Mouse (Mus musculus) thymus, adult 2 months (tissue): ENCODE data around the gene Whamm. TPM values are rescaled to one million over a fixed set of nuclear protein-coding genes. Genes with fewer than 3 reads are reported as not detected.

Experiments
- DNase-seq: peaks from one replicate; pipeline ENCODE4 v3.0.0; 2021
- H3K27ac ChIP-seq: fragments of 200-500 bp; 2 replicates; pipeline ENCODE4 v1.5.1; 2012; ENCODE audit warnings: low read length, control low read depth; ENCODE audit not compliant: control insufficient read depth, insufficient read depth
- H3K27me3 ChIP-seq: fragments of 200-500 bp; 2 replicates; pipeline ENCODE4 v1.6.1; 2012; ENCODE audit warnings: mild to moderate bottlenecking, low read length, moderate library complexity, mixed read lengths; ENCODE audit not compliant: control insufficient read depth, insufficient read depth
- H3K36me3 ChIP-seq: fragments of 200-500 bp; 2 replicates; pipeline ENCODE4 v1.6.1; 2012; ENCODE audit warnings: mild to moderate bottlenecking, low read length, moderate library complexity; ENCODE audit not compliant: control insufficient read depth, insufficient read depth
- H3K4me1 ChIP-seq: fragments of 200-500 bp; replicated peaks from 2 replicates; pipeline ENCODE4 v1.6.1; 2012; ENCODE audit warnings: low read length; ENCODE audit not compliant: control insufficient read depth, insufficient read depth
- H3K4me3 ChIP-seq: fragments of 200-500 bp; 2 replicates; pipeline ENCODE4 v1.5.1; 2012; ENCODE audit warnings: mild to moderate bottlenecking, low read length, control low read depth, moderate library complexity; ENCODE audit not compliant: control insufficient read depth, insufficient read depth
- CTCF ChIP-seq: fragments of 200-500 bp; IDR thresholded peaks from 2 replicates; pipeline ENCODE4 v1.5.1; 2012; ENCODE audit warnings: mild to moderate bottlenecking, control low read depth, low read length, moderate library complexity, borderline replicate concordance; ENCODE audit not compliant: control insufficient read depth, poor library complexity, insufficient read depth; ENCODE audit errors: extremely low read depth
- POLR2A ChIP-seq: fragments of 200-500 bp; IDR thresholded peaks from 2 replicates; pipeline ENCODE4 v1.6.1; 2012; ENCODE audit warnings: mild to moderate bottlenecking, low read length, control low read depth, moderate library complexity; ENCODE audit not compliant: control insufficient read depth, poor library complexity, insufficient read depth; ENCODE audit errors: extremely low read depth
- WGBS: fragments of 180-500 bp; shearing (Covaris S2); methylation state at CpG from one replicate; pipeline ENCODE4 v1.1.7; 2018; 5-methylcytosine and 5-hydroxymethylcytosine counted together
- polyA plus RNA-seq: library from polyadenylated mRNA; depleted of rRNA; stranded (reverse); fragments of >200 nt; gene quantifications from 2 replicates; pipeline ENCODE4 v1.2.3, GENCODE M21; 2012

Gene Whamm
- polyA plus RNA-seq, 1 experiment = 29.8 TPM

GRCm38 (mm10) chr7:81553589-81553988 is 17.5 kb upstream of the Whamm start:
- Histone ChIP-seq H3K4me3 (no peak overlapping the region), H3K4me1 (no peaks in the 10 kb centered on the region), H3K27ac (no peak overlapping the region), H3K36me3 (no peaks in the 10 kb centered on the region), H3K27me3 (no peaks in the 10 kb centered on the region)
- WGBS = 78% methylated on average over 4 of the region's 4 CpGs
- TF ChIP-seq CTCF (no peak), POLR2A (no peak)
- DNase-seq = no peak

DNA sequence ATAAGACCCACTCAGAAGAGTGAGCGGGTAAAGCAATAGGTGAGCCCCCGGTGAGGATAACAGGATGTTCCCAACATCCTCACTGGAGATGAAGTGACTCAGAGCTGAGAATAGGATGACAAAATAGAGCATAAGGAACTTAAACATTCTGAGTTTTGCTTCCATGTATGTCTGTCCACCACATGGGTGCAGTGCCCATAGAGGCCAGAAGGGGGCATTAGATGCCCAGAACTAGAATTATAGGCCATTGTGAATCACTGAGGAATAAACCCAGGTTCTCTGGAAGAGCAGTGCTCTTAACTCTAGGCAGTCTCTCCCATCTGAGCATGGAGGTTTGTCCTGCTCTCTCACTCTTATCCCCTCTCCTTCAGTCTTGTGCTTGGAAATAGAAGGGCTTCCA is 16.7 kb upstream of the Whamm start:
- H3K4me3 ChIP-seq = no peak overlapping the region
- no peaks in the 10 kb centered on the region for H3K27me3 ChIP-seq
- peak; percentile 30 for DNase-seq
- no peak overlapping the region for H3K27ac ChIP-seq
- no peak for TF ChIP-seq CTCF
- TF ChIP-seq POLR2A = no peak
- H3K36me3 ChIP-seq = no peaks in the 10 kb centered on the region
- no peaks in the 10 kb centered on the region for H3K4me1 ChIP-seq
- 85% methylated on average over 2 of the region's 2 CpGs for WGBS

DNA sequence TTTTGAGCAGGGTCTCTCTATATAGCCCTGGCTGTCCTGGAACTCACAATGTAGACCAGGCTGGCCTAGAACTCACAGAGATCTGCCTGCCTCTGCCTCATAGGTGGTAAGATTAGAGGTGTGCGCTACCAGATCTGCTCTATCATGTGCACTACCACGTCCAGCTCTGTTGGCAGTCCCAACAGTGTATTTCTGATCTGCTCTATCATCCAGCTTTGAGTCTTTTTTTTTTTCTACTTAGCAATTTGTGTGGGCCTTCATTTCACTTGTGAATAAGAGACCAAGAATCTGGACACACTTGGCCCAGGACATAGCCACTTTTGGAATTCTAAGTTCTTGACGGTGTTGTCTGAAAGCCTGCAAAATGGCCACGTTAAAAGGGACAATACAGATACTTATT is 14.2 kb upstream of the Whamm start:
- Histone ChIP-seq H3K4me3 (no peak overlapping the region), H3K27ac (no peak overlapping the region), H3K27me3 (no peaks in the 10 kb centered on the region), H3K36me3 (no peaks in the 10 kb centered on the region), H3K4me1 (no peaks in the 10 kb centered on the region)
- 86% methylated on average over 4 of the region's 4 CpGs for WGBS
- no peak for DNase-seq
- TF ChIP-seq CTCF = no peak
- TF ChIP-seq POLR2A = no peak

DNA sequence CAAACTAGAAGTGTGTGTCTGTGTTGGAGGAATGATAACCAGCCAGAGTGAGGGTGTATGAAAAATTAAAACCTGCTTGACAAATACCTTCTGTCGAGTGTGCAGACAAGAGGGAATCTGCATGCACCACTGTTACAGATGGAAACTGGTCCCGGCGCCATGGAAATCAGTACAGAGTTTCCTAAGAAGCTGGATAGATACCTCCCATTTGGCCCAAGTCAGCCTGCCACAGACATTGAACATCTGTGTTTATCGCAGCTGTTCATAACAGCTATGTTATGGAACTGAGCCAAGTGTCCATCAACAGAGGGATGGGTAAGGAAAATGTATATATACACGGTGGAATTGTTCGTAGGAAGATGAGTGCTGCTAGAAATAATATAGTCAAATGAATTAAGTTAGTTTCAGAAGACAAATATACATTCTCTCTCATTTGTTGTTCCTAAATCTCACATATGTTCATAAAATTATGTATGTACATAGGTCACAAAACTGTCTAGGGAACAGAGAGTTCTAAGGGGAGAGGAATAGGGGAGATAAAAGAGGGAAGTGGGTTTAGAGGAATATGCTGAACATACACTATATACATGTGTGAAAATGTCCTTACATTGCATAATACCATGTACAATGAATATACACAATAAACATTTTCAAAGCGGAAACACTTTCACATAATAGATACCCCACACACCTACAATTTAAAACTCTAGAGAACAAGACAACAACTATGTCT is 13.6 kb upstream of the Whamm start:
- no peak for DNase-seq
- Histone ChIP-seq H3K27me3 (no peaks in the 10 kb centered on the region), H3K36me3 (no peaks in the 10 kb centered on the region), H3K27ac (no peak overlapping the region), H3K4me3 (no peak overlapping the region), H3K4me1 (no peaks in the 10 kb centered on the region)
- whole genome bisulfite sequencing = 86% methylated on average over 7 of the region's 7 CpGs
- no peak for TF ChIP-seq CTCF
- no peak for TF ChIP-seq POLR2A

DNA sequence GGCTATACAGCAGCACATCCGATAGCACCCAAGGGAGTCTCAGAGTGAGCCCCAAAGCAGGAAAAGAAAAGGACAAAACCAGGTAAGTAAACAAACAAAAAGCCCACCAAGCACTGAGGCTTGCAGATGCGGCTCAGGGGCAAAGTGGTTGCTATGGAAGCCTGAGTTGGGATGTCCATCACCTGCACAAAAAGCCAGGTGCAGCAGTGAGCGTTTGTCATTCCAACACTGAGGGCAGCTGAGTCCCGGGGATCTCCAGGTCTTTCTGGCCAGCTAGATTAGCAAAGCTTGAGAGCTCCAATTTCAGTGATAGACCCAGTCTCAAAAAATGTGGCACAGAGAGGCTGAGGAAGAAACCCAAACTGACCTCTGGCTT is 13.1 kb upstream of the Whamm start:
- TF ChIP-seq CTCF (no peak), POLR2A (no peak)
- Histone ChIP-seq H3K4me1 (no peaks in the 10 kb centered on the region), H3K36me3 (no peaks in the 10 kb centered on the region), H3K27ac (no peak overlapping the region), H3K4me3 (no peak overlapping the region), H3K27me3 (no peaks in the 10 kb centered on the region)
- 82% methylated on average over 4 of the region's 4 CpGs for WGBS
- no peak for DNase-seq

- Histone ChIP-seq H3K27me3 (no peaks in the 10 kb centered on the region), H3K27ac (no peak overlapping the region), H3K4me3 (no peak overlapping the region), H3K4me1 (no peaks in the 10 kb centered on the region), H3K36me3 (no peaks in the 10 kb centered on the region)
- DNase-seq = no peak
- WGBS = 89% methylated on average over 14 of the region's 14 CpGs
- TF ChIP-seq CTCF = no peak
- TF ChIP-seq POLR2A = no peak
Measured at GRCm38 (mm10) chr7:81559231-81559980, 11.7 kb upstream of the Whamm start.
